Mouse (Mus musculus) cerebellum, adult 2 months (tissue): ENCODE data around the gene Rbms3.

ENCODE experiments used
- CTCF ChIP-seq: fragments of 200-500 bp; IDR thresholded peaks from 2 replicates; pipeline ENCODE4 v1.5.1; 2011; ENCODE audit warnings: low read depth, mild to moderate bottlenecking, control low read depth, low read length, moderate library complexity, borderline replicate concordance; ENCODE audit not compliant: insufficient read depth
- POLR2A ChIP-seq: fragments of 200-500 bp; IDR thresholded peaks from 2 replicates; pipeline ENCODE4 v1.6.1; 2011; ENCODE audit warnings: low read length, control low read depth, borderline replicate concordance; ENCODE audit not compliant: insufficient read depth

DNA sequence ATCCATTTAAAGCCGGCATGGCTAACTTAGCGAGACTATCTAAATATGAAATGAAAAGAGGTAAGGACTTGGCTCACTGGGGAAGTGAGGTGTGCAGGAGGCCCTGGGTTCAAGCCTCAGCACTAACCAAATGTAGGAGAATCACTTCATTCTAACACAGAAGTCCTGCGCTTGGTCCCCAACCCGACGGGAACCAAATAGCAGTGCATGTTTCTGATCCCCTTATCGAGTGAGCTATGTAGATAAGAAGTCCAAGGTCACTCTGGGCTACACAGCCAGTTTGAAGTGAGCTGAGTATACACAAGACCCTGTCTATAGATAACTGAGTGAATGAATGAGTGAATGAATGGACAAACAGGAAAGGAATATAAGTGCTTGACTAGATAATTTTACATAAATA, 508.1 kb downstream of the Rbms3 start:
- TF ChIP-seq CTCF (no peak), POLR2A (no peak)
